Mouse (Mus musculus): ENCODE results near the gene Tmem132a. TPM values are rescaled to one million over a fixed set of nuclear protein-coding genes. Genes with fewer than 3 reads are reported as not detected.

Tmem132a gene
- polyA plus RNA-seq, 1 experiment from 2014 or later: 40.8 TPM

DNA sequence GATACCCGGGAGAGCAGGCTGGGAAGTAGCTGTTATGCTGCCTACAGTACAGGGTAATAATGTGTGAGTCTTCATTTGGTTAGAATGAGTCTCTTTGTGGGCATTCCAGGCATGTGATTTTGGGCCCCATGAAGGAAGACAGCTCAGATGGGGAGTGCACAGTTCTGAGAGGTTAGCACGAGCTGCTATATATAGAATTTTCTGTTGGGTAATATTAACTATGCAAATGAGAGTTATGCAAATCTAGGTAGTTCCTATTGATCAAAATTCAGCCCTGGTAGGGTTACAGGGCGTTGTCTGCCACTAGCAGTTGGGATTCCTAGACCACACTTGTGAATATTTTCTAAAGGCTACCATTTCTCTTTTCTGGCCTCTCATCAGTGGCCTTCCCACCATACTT lies 24.3 kb downstream of the Tmem132a start:
- no peaks in the 10 kb centered on the region for H3K36me3 ChIP-seq
- ATAC-seq (replicated peaks; ENCODE audit: insufficient number of reproducible peaks, insufficient read depth, low FRiP score, low read depth): no peak

GRCm38 (mm10) chr19:10844206-10844605 lies 25.5 kb downstream of the Tmem132a start:
- Histone ChIP-seq H3K27ac (no peak overlapping the region), H3K27me3 (no peaks in the 10 kb centered on the region), H3K4me2 (no peak overlapping the region), H3K4me1 (replicated peaks) (peaks cover 7% of the 10 kb centered on the region; the same call in 1 of the 2 replicates), H3K4me3 (no peak overlapping the region), H3K9me3 (replicated peaks) (no peaks in the 10 kb centered on the region), H3K9ac (no peak overlapping the region), H3K36me3 (no peaks in the 10 kb centered on the region)
- no peak for ATAC-seq (replicated peaks; ENCODE audit: insufficient number of reproducible peaks, insufficient read depth, low FRiP score, low read depth)
- WGBS: 85% methylated on average over 5 of the region's 5 CpGs

More for the DNA sequence above, 24.3 kb downstream of the Tmem132a start:
- no peak overlapping the region for H3K4me2 ChIP-seq
- no peak overlapping the region for H3K9ac ChIP-seq
- no peak overlapping the region for H3K4me3 ChIP-seq
- no peak overlapping the region for H3K27ac ChIP-seq
- WGBS: 77% methylated on average over 3 of the region's 3 CpGs
- no peaks in the 10 kb centered on the region for H3K27me3 ChIP-seq
- peaks cover 7% of the 10 kb centered on the region; the same call in 1 of the 2 replicates for H3K4me1 ChIP-seq (replicated peaks)
- H3K9me3 ChIP-seq (replicated peaks): no peaks in the 10 kb centered on the region

DNA sequence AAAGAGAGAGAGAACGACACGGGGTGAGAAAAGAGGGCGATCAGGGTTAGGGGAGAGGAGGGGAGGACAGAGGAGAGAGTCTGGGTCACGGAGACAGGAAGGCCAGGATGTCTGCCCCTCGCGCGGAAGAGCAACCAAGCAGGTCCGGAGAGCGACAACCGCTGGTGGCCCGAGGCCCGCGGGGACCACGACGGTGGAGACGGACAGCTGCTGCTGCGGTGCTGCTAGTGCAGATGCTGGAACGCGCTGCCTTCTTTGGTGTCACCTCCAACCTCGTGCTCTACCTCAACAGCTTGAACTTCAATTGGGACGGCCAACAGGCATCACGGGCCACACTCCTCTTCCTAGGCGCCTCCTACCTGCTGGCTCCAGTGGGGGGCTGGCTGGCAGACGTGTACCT lies 26.8 kb downstream of the Tmem132a start:
- H3K4me2 ChIP-seq: peak overlapping the region; percentile 40

GRCm38 (mm10) chr19:10841721-10842626 lies 27.8 kb downstream of the Tmem132a start:
- no peaks in the 10 kb centered on the region for H3K36me3 ChIP-seq
- WGBS: 45% methylated on average over 16 of the region's 16 CpGs
- H3K27ac ChIP-seq: no peak overlapping the region
- no peaks in the 10 kb centered on the region for H3K27me3 ChIP-seq
- H3K9ac ChIP-seq: no peak overlapping the region
- H3K9me3 ChIP-seq (replicated peaks): no peaks in the 10 kb centered on the region
- peak overlapping the region; percentile 40 for H3K4me2 ChIP-seq
- peaks cover 3% of the 10 kb centered on the region; the same call in 1 of the 2 replicates for H3K4me1 ChIP-seq (replicated peaks)
- no peak overlapping the region for H3K4me3 ChIP-seq
- ATAC-seq (replicated peaks; ENCODE audit: insufficient number of reproducible peaks, insufficient read depth, low FRiP score, low read depth): no peak

More for the DNA sequence above, 26.8 kb downstream of the Tmem132a start:
- no peak overlapping the region for H3K27ac ChIP-seq
- H3K4me3 ChIP-seq: peak overlapping the region; percentile 11; the same call in 1 of the 2 replicates
- WGBS: 43% methylated on average over 24 of the region's 24 CpGs
- no peaks in the 10 kb centered on the region for H3K36me3 ChIP-seq
- no peaks in the 10 kb centered on the region for H3K27me3 ChIP-seq
- H3K9me3 ChIP-seq (replicated peaks): no peaks in the 10 kb centered on the region
- no peak for ATAC-seq (replicated peaks; ENCODE audit: insufficient number of reproducible peaks, insufficient read depth, low FRiP score, low read depth)
- H3K9ac ChIP-seq: no peak overlapping the region
- peaks cover 7% of the 10 kb centered on the region; the same call in 1 of the 2 replicates for H3K4me1 ChIP-seq (replicated peaks)

DNA sequence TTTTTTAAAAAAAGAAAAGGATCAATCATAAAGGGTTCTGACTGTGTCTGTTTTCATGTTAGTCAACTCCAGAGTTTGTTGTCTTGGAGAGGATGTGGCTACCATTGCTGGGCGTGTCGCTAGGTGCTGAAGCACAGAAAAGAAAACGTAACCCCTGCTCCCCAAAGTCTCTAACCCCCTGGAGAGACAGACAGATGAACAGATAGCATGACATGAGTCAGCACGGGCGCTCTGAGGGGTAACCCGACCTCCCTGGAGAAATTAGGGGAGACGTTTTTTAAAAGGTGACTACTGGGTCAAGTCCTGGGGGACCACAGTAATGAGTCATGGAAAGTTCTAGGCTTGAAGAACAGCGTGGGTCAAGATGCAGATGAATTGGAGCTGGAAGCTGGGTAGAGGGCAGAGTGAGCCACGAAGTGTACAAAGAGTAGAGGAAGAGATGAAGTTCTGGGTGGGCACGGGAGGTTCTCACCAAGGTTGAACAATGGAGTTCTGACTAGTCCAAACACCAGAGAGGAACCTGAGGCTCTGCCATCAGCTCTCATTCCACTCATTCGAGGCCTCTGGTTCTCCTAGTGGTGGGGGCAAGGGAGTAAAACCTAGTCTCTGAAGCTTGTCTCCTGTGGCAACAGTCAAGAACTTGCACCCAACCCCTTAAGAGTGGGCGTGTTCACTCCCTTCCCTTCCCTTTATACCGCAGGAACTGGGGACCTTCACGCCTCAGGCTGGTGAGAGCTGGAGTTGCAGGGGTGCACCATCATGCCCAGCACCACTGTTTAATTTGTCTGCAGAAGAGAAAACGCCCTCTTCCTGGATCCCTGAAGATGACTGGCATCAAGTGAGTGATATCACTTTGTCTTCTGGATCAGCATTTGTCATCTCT lies 30.5 kb downstream of the Tmem132a start, which contains the start of gene Slc15a3:
Slc15a3 (plus strand) TSS at position 718 of the 883 bp plus-strand sequence.
- WGBS: 74% methylated on average over 15 of the region's 15 CpGs
- no peak for ATAC-seq (replicated peaks; ENCODE audit: insufficient number of reproducible peaks, insufficient read depth, low FRiP score, low read depth)
- H3K9ac ChIP-seq: no peak within 1 kb of the TSS

GRCm38 (mm10) chr19:10835671-10836070 lies 34.1 kb downstream of the Tmem132a start:
- ATAC-seq (replicated peaks; ENCODE audit: insufficient number of reproducible peaks, insufficient read depth, low FRiP score, low read depth): no peak
- Histone ChIP-seq H3K9me3 (replicated peaks) (no peaks in the 10 kb centered on the region), H3K27ac (no peak overlapping the region)

More for the DNA sequence above, 30.5 kb downstream of the Tmem132a start, which contains the start of gene Slc15a3:
- Histone ChIP-seq H3K27ac (no peak within 1 kb of the TSS), H3K36me3 (no peaks in the 10 kb centered on the region), H3K4me3 (no peak within 1 kb of the TSS), H3K27me3 (no peaks in the 10 kb centered on the region), H3K4me2 (no peak within 1 kb of the TSS), H3K4me1 (replicated peaks) (peaks cover 2% of the 10 kb centered on the region; the same call in 1 of the 2 replicates), H3K9me3 (replicated peaks) (no peaks in the 10 kb centered on the region)

GRCm38 (mm10) chr19:10833611-10834010 lies 36.1 kb downstream of the Tmem132a start:
- ATAC-seq (replicated peaks; ENCODE audit: insufficient number of reproducible peaks, insufficient read depth, low FRiP score, low read depth): no peak
- Histone ChIP-seq H3K9me3 (replicated peaks) (no peaks in the 10 kb centered on the region), H3K27ac (no peak overlapping the region), H3K27me3 (no peaks in the 10 kb centered on the region), H3K36me3 (no peaks in the 10 kb centered on the region), H3K4me2 (no peak overlapping the region), H3K9ac (no peak overlapping the region), H3K4me3 (no peak overlapping the region), H3K4me1 (replicated peaks) (0 out of 2 replicates have a peak, but pooled peaks cover 3% of the 10 kb centered on the region)
- 74% methylated on average over 3 of the region's 3 CpGs for WGBS

More at GRCm38 (mm10) chr19:10835671-10836070, 34.1 kb downstream of the Tmem132a start:
- Histone ChIP-seq H3K27me3 (no peaks in the 10 kb centered on the region), H3K4me3 (no peak overlapping the region), H3K4me2 (no peak overlapping the region), H3K9ac (no peak overlapping the region), H3K4me1 (replicated peaks) (0 out of 2 replicates have a peak, but pooled peaks cover 3% of the 10 kb centered on the region), H3K36me3 (no peaks in the 10 kb centered on the region)
- WGBS: 40% methylated on average over 3 of the region's 3 CpGs

- H3K27ac ChIP-seq: no peak overlapping the region
- H3K9ac ChIP-seq: no peak overlapping the region
- 0 out of 2 replicates have a peak, but pooled peaks cover 3% of the 10 kb centered on the region for H3K4me1 ChIP-seq (replicated peaks)
- no peak overlapping the region for H3K4me2 ChIP-seq
- 51% methylated on average over 3 of the region's 3 CpGs for WGBS
- H3K4me3 ChIP-seq: no peak overlapping the region
- no peaks in the 10 kb centered on the region for H3K36me3 ChIP-seq
- no peak for ATAC-seq (replicated peaks; ENCODE audit: insufficient number of reproducible peaks, insufficient read depth, low FRiP score, low read depth)
- H3K27me3 ChIP-seq: no peaks in the 10 kb centered on the region
- H3K9me3 ChIP-seq (replicated peaks): no peaks in the 10 kb centered on the region
These were observed 37.7 kb downstream of the Tmem132a start for GRCm38 (mm10) chr19:10832030-10832429.

- no peaks in the 10 kb centered on the region for H3K9me3 ChIP-seq (replicated peaks)
- no peaks in the 10 kb centered on the region for H3K36me3 ChIP-seq
- no peak overlapping the region for H3K9ac ChIP-seq
- no peak overlapping the region for H3K4me3 ChIP-seq
- H3K4me2 ChIP-seq: no peak overlapping the region
- H3K27me3 ChIP-seq: no peaks in the 10 kb centered on the region
- 0 out of 2 replicates have a peak, but pooled peaks cover 3% of the 10 kb centered on the region for H3K4me1 ChIP-seq (replicated peaks)
- peak; percentile 67; the same call in 1 of the 2 replicates for ATAC-seq (replicated peaks; ENCODE audit: insufficient number of reproducible peaks, insufficient read depth, low FRiP score, low read depth)
- no peak overlapping the region for H3K27ac ChIP-seq
- WGBS: 10% methylated on average over 5 of the region's 5 CpGs
These were observed 38.3 kb downstream of the Tmem132a start for GRCm38 (mm10) chr19:10831424-10831823.

- H3K4me2 ChIP-seq: no peak within 1 kb of the TSS
- no peaks in the 10 kb centered on the region for H3K9me3 ChIP-seq (replicated peaks)
- no peaks in the 10 kb centered on the region for H3K27me3 ChIP-seq
- no peak within 1 kb of the TSS for H3K9ac ChIP-seq
- no peak for ATAC-seq (replicated peaks; ENCODE audit: insufficient number of reproducible peaks, insufficient read depth, low FRiP score, low read depth)
- 86% methylated on average over 16 of the region's 16 CpGs for WGBS
- no peak within 1 kb of the TSS for H3K27ac ChIP-seq
- 0 out of 2 replicates have a peak, but pooled peaks cover 3% of the 10 kb centered on the region for H3K4me1 ChIP-seq (replicated peaks)
- H3K4me3 ChIP-seq: no peak within 1 kb of the TSS
- no peaks in the 10 kb centered on the region for H3K36me3 ChIP-seq
These were observed 40.1 kb downstream of the Tmem132a start, which contains the start of gene Cd6 for GRCm38 (mm10) chr19:10829436-10830175. Gene Cd6, minus strand, starts transcription at chr19:10830058.

Measured in heart, embryonic 15.5 days (tissue).